Mouse (Mus musculus) thymus, adult 2 months (tissue): Measurements from ENCODE around the gene P2ry6.

Experiments
- CTCF ChIP-seq: fragments of 200-500 bp; IDR thresholded peaks from 2 replicates; pipeline ENCODE4 v1.5.1; 2012; ENCODE audit warnings: mild to moderate bottlenecking, control low read depth, low read length, moderate library complexity, borderline replicate concordance; ENCODE audit not compliant: control insufficient read depth, poor library complexity, insufficient read depth; ENCODE audit errors: extremely low read depth
- POLR2A ChIP-seq: fragments of 200-500 bp; IDR thresholded peaks from 2 replicates; pipeline ENCODE4 v1.6.1; 2012; ENCODE audit warnings: mild to moderate bottlenecking, low read length, control low read depth, moderate library complexity; ENCODE audit not compliant: control insufficient read depth, poor library complexity, insufficient read depth; ENCODE audit errors: extremely low read depth

DNA sequence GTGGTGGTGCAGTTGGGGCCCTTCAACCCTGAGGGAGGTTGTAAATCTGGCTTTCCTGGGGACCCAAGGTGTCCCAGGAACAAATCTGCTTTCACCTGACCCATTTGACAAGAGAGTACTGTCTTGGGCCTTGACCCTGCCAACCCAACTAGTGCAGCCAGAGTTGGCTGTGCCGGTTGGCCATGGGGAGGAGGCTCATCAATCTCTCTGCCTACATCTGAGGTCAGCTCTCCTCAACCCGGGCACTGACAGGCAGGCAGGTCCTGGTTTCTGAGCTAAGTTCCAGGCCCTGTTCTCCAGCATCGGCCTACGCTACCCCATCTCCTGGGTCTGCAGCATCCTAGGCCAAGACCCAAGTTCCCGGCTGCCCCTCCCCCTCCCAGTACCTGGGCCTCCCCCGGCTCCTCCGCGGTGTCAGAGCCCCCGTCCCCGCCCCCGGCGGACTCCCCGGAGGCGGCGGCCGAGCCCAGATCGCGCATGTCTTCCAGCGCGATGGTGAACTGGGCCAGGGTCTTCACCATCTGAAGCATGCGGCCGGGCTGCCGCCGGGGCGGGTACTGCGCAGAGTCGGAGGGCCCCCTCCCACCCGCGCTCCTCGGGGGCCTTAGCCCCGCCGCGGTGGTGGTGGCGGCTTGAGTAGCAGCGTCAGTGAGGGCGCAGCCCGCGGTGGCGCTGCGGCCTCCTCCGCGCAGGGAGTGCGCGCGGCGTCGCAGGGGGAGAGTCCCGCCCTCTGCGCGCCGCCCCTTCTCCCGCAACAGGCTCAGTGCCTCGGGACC is 80.2 kb downstream of the P2ry6 start:
- TF ChIP-seq CTCF (no peak), POLR2A (no peak)
